Mouse (Mus musculus) myocyte (in vitro differentiated cells): ENCODE measurements around the gene Inca1.

Experiments
- MAX ChIP-seq: IDR thresholded peaks from one replicate; pipeline ENCODE4 v1.6.1; 2011; ENCODE audit warnings: low read depth, mild to moderate bottlenecking, control low read depth
- MYOD1 ChIP-seq, 3 experiments: IDR thresholded peaks; one replicate each; pipeline ENCODE4 v1.6.1; 2011; ENCODE audit warnings: control low read depth in 2 of 3, low read depth in 2 of 3, mild to moderate bottlenecking in 2 of 3, moderate library complexity in 1 of 3; ENCODE audit not compliant: insufficient read length in 2 of 3, control insufficient read depth in 1 of 3
- POLR2A ChIP-seq: IDR thresholded peaks from one replicate; pipeline ENCODE4 v1.6.1; 2011; ENCODE audit warnings: low read depth, mild to moderate bottlenecking, control low read depth, moderate library complexity; ENCODE audit not compliant: insufficient read length
- TCF3 ChIP-seq: IDR thresholded peaks from one replicate; pipeline ENCODE4 v1.6.1; 2011; ENCODE audit warnings: low read depth, control low read depth; ENCODE audit not compliant: insufficient read length
- USF1 ChIP-seq: IDR thresholded peaks from one replicate; pipeline ENCODE4 v1.6.1; 2011; ENCODE audit warnings: low read depth, mild to moderate bottlenecking, control low read depth, moderate library complexity

- no peak for TF ChIP-seq POLR2A
- TF ChIP-seq USF1, result no peak
- no peak for TF ChIP-seq MYOD1 (IDR thresholded peaks at IDR 0.05; ENCODE audit: control insufficient read depth in 1 of 3, insufficient read length in 2 of 3, low read depth in 2 of 3)
- TF ChIP-seq MAX, result no peak
- TF ChIP-seq TCF3, result no peak
These were observed 50.7 kb downstream of the Inca1 start for GRCm38 (mm10) chr11:70649185-70649734.
